Mouse (Mus musculus) liver, postnatal 0 days (tissue): ENCODE data around the gene Shd.

Experiments used
- CTCF ChIP-seq: sonication (generic); IDR thresholded peaks from 2 replicates; pipeline ENCODE4 v1.5.1; 2016; ENCODE audit warnings: antibody characterized with exemption, low read depth
- EP300 ChIP-seq: IDR thresholded peaks from 2 replicates; pipeline ENCODE4 v1.6.1; 2016; ENCODE audit warnings: antibody characterized with exemption, low read depth, mild to moderate bottlenecking

GRCm38 (mm10) chr17:55976255-55976862 is 6.1 kb downstream of the Shd start:
- TF ChIP-seq CTCF, result peak; percentile 83
- no peak for TF ChIP-seq EP300
